Mouse (Mus musculus): ENCODE measurements around the gene Usp15. TPM values are rescaled to one million over a fixed set of nuclear protein-coding genes. Genes with fewer than 3 reads are reported as not detected.

Usp15 gene
- polyA plus RNA-seq, 1 experiment, result 2.0 TPM

- no peaks in the 10 kb centered on the region for H3K4me1 ChIP-seq (ENCODE audit: control insufficient read depth, insufficient read depth, insufficient read length, low read length)
- H3K27me3 ChIP-seq (ENCODE audit: control insufficient read depth, insufficient read depth, low read length), result no peaks in the 10 kb centered on the region
- 77% methylated on average over 23 of the region's 23 CpGs for WGBS
- TF ChIP-seq POLR2A (IDR thresholded peaks at IDR 0.05; ENCODE audit: low read depth, low read length) (no peak), CTCF (IDR thresholded peaks at IDR 0.05; ENCODE audit: extremely low read depth, insufficient read length, insufficient replicate concordance, low read depth, low read length) (no peak)
- no peak overlapping the region for H3K27ac ChIP-seq (ENCODE audit: insufficient read depth, low read depth, low read length)
- no peak overlapping the region for H3K4me3 ChIP-seq (ENCODE audit: low read depth, low read length)
- no peaks in the 10 kb centered on the region for H3K36me3 ChIP-seq (ENCODE audit: control insufficient read depth, insufficient read depth, low read length)
Observed at GRCm38 (mm10) chr10:123201981-123202758, 5.4 kb upstream of the Usp15 start.

DNA sequence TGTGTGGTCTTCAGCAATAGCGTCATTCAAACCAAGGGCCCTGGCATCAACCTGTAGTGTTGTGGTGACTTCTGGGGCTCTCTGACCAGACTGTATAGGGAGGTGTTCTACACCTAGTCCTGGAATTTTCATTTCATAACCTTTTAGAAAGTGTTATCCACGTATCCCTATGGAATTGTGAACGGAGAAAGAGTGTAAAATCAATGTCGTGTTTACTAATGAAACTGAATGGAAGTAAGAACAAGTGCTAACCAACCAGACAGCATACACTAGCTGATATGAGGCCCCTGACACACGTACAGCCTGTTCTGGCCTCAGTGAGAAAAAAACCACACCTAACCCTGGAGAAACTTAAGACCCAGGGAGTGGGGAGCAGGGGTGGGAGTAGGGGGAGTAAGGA lies 4.6 kb upstream of the Usp15 start:
- Histone ChIP-seq H3K27me3 (ENCODE audit: control insufficient read depth, insufficient read depth, low read length) (no peaks in the 10 kb centered on the region), H3K36me3 (ENCODE audit: control insufficient read depth, insufficient read depth, low read length) (no peaks in the 10 kb centered on the region), H3K4me3 (ENCODE audit: low read depth, low read length) (no peak overlapping the region), H3K4me1 (ENCODE audit: control insufficient read depth, insufficient read depth, insufficient read length, low read length) (no peaks in the 10 kb centered on the region), H3K27ac (ENCODE audit: insufficient read depth, low read depth, low read length) (no peak overlapping the region)
- 83% methylated on average over 5 of the region's 5 CpGs for WGBS
- TF ChIP-seq POLR2A (IDR thresholded peaks at IDR 0.05; ENCODE audit: low read depth, low read length), result no peak
- TF ChIP-seq CTCF (IDR thresholded peaks at IDR 0.05; ENCODE audit: extremely low read depth, insufficient read length, insufficient replicate concordance, low read depth, low read length), result no peak

DNA sequence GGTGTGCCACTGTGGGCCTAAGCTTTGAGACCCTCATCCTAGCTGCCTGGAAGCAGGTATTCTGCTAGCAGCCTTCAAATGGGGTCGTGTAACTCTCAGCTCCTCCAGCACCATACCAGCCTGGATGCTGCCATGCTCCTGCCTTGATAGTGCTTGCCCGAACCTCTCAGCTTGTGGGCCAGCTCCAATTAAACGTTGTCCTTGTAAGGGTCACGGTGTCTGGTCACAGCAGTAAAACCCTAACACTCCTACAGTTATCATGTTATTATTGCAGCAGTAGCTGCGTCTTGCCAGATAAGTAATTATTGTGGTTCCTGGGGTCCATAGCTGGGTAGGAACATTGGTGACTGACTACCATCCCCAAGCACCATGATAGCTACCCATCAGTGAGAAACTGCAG lies 4.2 kb upstream of the Usp15 start:
- H3K4me3 ChIP-seq (ENCODE audit: low read depth, low read length), result no peak overlapping the region
- H3K27me3 ChIP-seq (ENCODE audit: control insufficient read depth, insufficient read depth, low read length), result no peaks in the 10 kb centered on the region
- no peaks in the 10 kb centered on the region for H3K36me3 ChIP-seq (ENCODE audit: control insufficient read depth, insufficient read depth, low read length)
- H3K4me1 ChIP-seq (ENCODE audit: control insufficient read depth, insufficient read depth, insufficient read length, low read length), result no peaks in the 10 kb centered on the region
- H3K27ac ChIP-seq (ENCODE audit: insufficient read depth, low read depth, low read length), result no peak overlapping the region
- TF ChIP-seq CTCF (IDR thresholded peaks at IDR 0.05; ENCODE audit: extremely low read depth, insufficient read length, insufficient replicate concordance, low read depth, low read length), result no peak
- no peak for TF ChIP-seq POLR2A (IDR thresholded peaks at IDR 0.05; ENCODE audit: low read depth, low read length)
- 88% methylated on average over 5 of the region's 5 CpGs for WGBS

GRCm38 (mm10) chr10:123200320-123200659 lies 3.5 kb upstream of the Usp15 start:
- Histone ChIP-seq H3K36me3 (ENCODE audit: control insufficient read depth, insufficient read depth, low read length) (no peaks in the 10 kb centered on the region), H3K27me3 (ENCODE audit: control insufficient read depth, insufficient read depth, low read length) (no peaks in the 10 kb centered on the region), H3K4me3 (ENCODE audit: low read depth, low read length) (no peak overlapping the region), H3K27ac (ENCODE audit: insufficient read depth, low read depth, low read length) (no peak overlapping the region), H3K4me1 (ENCODE audit: control insufficient read depth, insufficient read depth, insufficient read length, low read length) (no peaks in the 10 kb centered on the region; the same call in 1 of the 2 replicates)
- TF ChIP-seq POLR2A (IDR thresholded peaks at IDR 0.05; ENCODE audit: low read depth, low read length) (no peak), CTCF (IDR thresholded peaks at IDR 0.05; ENCODE audit: extremely low read depth, insufficient read length, insufficient replicate concordance, low read depth, low read length) (no peak)
- 91% methylated on average over 8 of the region's 8 CpGs for WGBS

DNA sequence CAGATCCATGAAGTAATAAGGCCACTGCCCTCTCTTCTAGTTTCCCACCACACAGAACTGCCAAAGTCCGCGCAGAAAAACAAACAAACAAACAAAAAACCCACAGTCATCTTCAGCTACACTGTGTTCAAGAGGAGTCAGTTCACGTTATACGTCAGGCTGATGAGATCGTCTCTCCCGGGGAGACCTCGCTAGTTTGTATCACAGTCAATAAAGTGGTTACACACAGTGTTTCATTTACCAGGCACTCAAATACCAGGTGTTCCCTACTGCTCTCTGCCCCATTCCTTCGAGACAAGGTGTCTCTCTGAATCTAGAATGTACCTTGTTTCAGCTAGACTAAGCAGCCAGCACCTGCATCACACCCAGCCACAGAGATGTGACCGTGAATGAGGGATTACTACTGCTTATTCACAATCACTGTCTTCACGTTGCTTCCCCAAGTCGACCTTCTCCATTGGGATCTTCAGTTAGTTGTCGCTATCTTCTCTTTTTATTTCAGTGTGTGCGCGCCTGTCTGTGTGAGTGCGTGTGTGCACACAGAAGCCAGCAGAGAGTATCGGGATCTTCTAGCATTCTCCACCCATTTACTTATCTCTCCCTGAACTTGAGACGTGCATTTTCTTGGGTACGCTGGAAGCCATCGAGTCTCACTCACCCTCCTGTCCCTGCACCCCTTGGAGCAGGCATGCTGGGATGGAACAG lies 3.0 kb upstream of the Usp15 start:
- H3K36me3 ChIP-seq (ENCODE audit: control insufficient read depth, insufficient read depth, low read length), result no peaks in the 10 kb centered on the region
- TF ChIP-seq POLR2A (IDR thresholded peaks at IDR 0.05; ENCODE audit: low read depth, low read length), result no peak
- no peak for TF ChIP-seq CTCF (IDR thresholded peaks at IDR 0.05; ENCODE audit: extremely low read depth, insufficient read length, insufficient replicate concordance, low read depth, low read length)
- WGBS, result 82% methylated on average over 19 of the region's 19 CpGs
- H3K4me1 ChIP-seq (ENCODE audit: control insufficient read depth, insufficient read depth, insufficient read length, low read length), result no peaks in the 10 kb centered on the region; the same call in 1 of the 2 replicates
- no peak overlapping the region for H3K4me3 ChIP-seq (ENCODE audit: low read depth, low read length)
- H3K27ac ChIP-seq (ENCODE audit: insufficient read depth, low read depth, low read length), result no peak overlapping the region
- no peaks in the 10 kb centered on the region for H3K27me3 ChIP-seq (ENCODE audit: control insufficient read depth, insufficient read depth, low read length)

DNA sequence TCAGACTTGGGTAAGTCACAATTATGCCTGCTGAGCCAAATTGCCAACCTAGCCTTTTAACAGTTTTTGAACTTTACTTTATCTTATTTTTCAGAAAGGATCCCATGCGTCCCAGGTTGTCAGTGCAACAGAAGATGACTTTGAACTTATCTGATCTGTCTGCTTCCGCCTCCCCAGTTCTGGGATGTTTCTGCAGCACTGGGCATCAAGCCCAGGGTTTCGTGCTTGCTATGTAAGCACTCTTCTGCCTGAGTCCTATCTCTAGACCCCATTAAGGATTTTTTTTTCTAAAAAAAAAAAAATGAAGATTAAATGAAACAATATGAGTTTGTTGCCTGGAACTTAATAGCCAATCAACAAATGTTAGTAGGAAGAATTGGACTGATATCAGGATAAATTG lies 2.3 kb upstream of the Usp15 start:
- Histone ChIP-seq H3K27me3 (ENCODE audit: control insufficient read depth, insufficient read depth, low read length) (no peaks in the 10 kb centered on the region), H3K4me1 (ENCODE audit: control insufficient read depth, insufficient read depth, insufficient read length, low read length) (no peaks in the 10 kb centered on the region; the same call in 1 of the 2 replicates), H3K27ac (ENCODE audit: insufficient read depth, low read depth, low read length) (no peak overlapping the region), H3K36me3 (ENCODE audit: control insufficient read depth, insufficient read depth, low read length) (no peaks in the 10 kb centered on the region), H3K4me3 (ENCODE audit: low read depth, low read length) (no peak overlapping the region)
- WGBS, result 86% methylated on average over 3 of the region's 3 CpGs
- TF ChIP-seq CTCF (IDR thresholded peaks at IDR 0.05; ENCODE audit: extremely low read depth, insufficient read length, insufficient replicate concordance, low read depth, low read length) (no peak), POLR2A (IDR thresholded peaks at IDR 0.05; ENCODE audit: low read depth, low read length) (no peak)

DNA sequence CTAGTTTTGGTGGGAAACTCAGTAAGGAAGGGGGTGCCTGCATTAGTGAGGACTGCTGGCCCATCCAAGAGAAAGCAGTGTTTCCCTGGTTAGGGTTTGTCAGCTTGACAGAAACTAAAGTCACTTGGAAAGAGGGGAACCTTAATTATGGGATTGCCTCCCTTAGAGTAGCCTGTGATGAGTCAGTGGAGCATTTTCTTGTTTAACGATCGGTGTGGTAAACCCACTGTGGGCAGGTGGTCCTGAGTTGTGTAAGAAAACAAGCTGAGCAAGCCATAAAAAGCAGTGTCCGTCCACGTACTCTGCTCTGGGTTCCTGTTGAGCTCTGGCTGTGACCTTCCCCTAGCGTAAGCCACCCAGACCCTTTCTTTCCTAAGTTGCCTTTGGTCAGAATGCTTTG lies 1.4 kb upstream of the Usp15 start:
- 93% methylated on average over 5 of the region's 5 CpGs for WGBS
- Histone ChIP-seq H3K36me3 (ENCODE audit: control insufficient read depth, insufficient read depth, low read length) (no peaks in the 10 kb centered on the region), H3K4me3 (ENCODE audit: low read depth, low read length) (no peak overlapping the region), H3K27me3 (ENCODE audit: control insufficient read depth, insufficient read depth, low read length) (no peaks in the 10 kb centered on the region), H3K27ac (ENCODE audit: insufficient read depth, low read depth, low read length) (no peak overlapping the region), H3K4me1 (ENCODE audit: control insufficient read depth, insufficient read depth, insufficient read length, low read length) (peaks cover 2% of the 10 kb centered on the region; the same call in 1 of the 2 replicates)
- TF ChIP-seq POLR2A (IDR thresholded peaks at IDR 0.05; ENCODE audit: low read depth, low read length) (no peak), CTCF (IDR thresholded peaks at IDR 0.05; ENCODE audit: extremely low read depth, insufficient read length, insufficient replicate concordance, low read depth, low read length) (no peak)

Measured in small intestine, adult 2 months (tissue).